Mouse (Mus musculus) erythroblast, embryonic 14.5 days (primary cell): ENCODE results near the gene Mcat. TPM values are rescaled to one million over a fixed set of nuclear protein-coding genes. Genes with fewer than 3 reads are reported as not detected.
"Not testable (repeated sequence)": the region's sequence is repeated elsewhere in the genome, so short reads cannot be mapped to it uniquely, and the experiment has no call there.

ENCODE experiments used
- H3K27me3 ChIP-seq: 2 replicates; pipeline ENCODE4 v1.6.1; 2012; ENCODE audit warnings: inconsistent platforms; ENCODE audit not compliant: control insufficient read depth
- H3K36me3 ChIP-seq: 2 replicates; pipeline ENCODE4 v1.6.1; 2012; ENCODE audit warnings: mild to moderate bottlenecking, inconsistent platforms; ENCODE audit not compliant: control insufficient read depth
- H3K4me1 ChIP-seq: 2 replicates; pipeline ENCODE4 v1.6.1; 2012; ENCODE audit warnings: inconsistent platforms; ENCODE audit not compliant: control insufficient read depth
- H3K4me3 ChIP-seq: replicated peaks from 2 replicates; pipeline ENCODE3; 2012; ENCODE audit warnings: moderate library complexity, mild to moderate bottlenecking, inconsistent platforms
- H3K9me3 ChIP-seq: 2 replicates; pipeline ENCODE4 v1.6.1; 2012; ENCODE audit warnings: low read length, inconsistent platforms, mixed read lengths; ENCODE audit not compliant: control insufficient read depth
- GATA1 ChIP-seq: IDR thresholded peaks from 2 replicates; pipeline ENCODE4 v1.6.1; 2012; ENCODE audit warnings: low read length, inconsistent platforms, mixed read lengths
- TAL1 ChIP-seq: IDR thresholded peaks from 3 replicates; pipeline ENCODE4 v1.6.1; 2012; ENCODE audit warnings: low read length, inconsistent platforms, mixed read lengths
- polyA plus RNA-seq: library from polyadenylated mRNA; stranded (reverse); fragments of >175 nt; gene quantifications from 2 replicates; pipeline ENCODE4 v1.2.3, GENCODE M21; 2012

Gene Mcat
- polyA plus RNA-seq, 1 experiment: 2.0 TPM

GRCm38 (mm10) chr15:83510805-83511405 lies 52.7 kb downstream of the Mcat start, which contains the start of gene Ttll1:
Ttll1 (minus strand) TSS chr15:83510893.
- peaks cover 12% of the 10 kb centered on the region for H3K4me1 ChIP-seq
- no peaks in the 10 kb centered on the region for H3K36me3 ChIP-seq
- TF ChIP-seq GATA1 (no peak), TAL1 (no peak)
- H3K27me3 ChIP-seq: peaks cover 13% of the 10 kb centered on the region
- H3K4me3 ChIP-seq: peak within 1 kb of the TSS; percentile 65
- peaks cover 2% of the 10 kb centered on the region; the same call in 1 of the 2 replicates for H3K9me3 ChIP-seq

GRCm38 (mm10) chr15:83509950-83510804 lies 53.4 kb downstream of the Mcat start:
- Histone ChIP-seq H3K36me3 (no peaks in the 10 kb centered on the region), H3K27me3 (peaks cover 9% of the 10 kb centered on the region), H3K4me1 (peaks cover 12% of the 10 kb centered on the region), H3K9me3 (peaks cover 2% of the 10 kb centered on the region; the same call in 1 of the 2 replicates), H3K4me3 (peak overlapping the region; percentile 65)
- TF ChIP-seq GATA1 (no peak), TAL1 (no peak)

- not testable (repeated sequence) for H3K9me3 ChIP-seq, H3K4me1 ChIP-seq, H3K36me3 ChIP-seq, H3K27me3 ChIP-seq, H3K4me3 ChIP-seq
Observed at GRCm38 (mm10) chr15:83501483-83501882, 62.1 kb downstream of the Mcat start.

GRCm38 (mm10) chr15:83500352-83500751 lies 63.2 kb downstream of the Mcat start:
- Histone ChIP-seq H3K27me3 (0 out of 2 replicates have a peak, but pooled peaks cover 3% of the 10 kb centered on the region), H3K36me3 (no peaks in the 10 kb centered on the region), H3K4me3 (no peak overlapping the region), H3K4me1 (peaks cover 20% of the 10 kb centered on the region), H3K9me3 (no peaks in the 10 kb centered on the region)
- TF ChIP-seq TAL1 (no peak), GATA1 (no peak)

- H3K36me3 ChIP-seq: no peaks in the 10 kb centered on the region
- H3K27me3 ChIP-seq: 0 out of 2 replicates have a peak, but pooled peaks cover 3% of the 10 kb centered on the region
- H3K4me3 ChIP-seq: no peak overlapping the region
- H3K4me1 ChIP-seq: peaks cover 31% of the 10 kb centered on the region
- no peaks in the 10 kb centered on the region for H3K9me3 ChIP-seq
- no peak for TF ChIP-seq TAL1
- no peak for TF ChIP-seq GATA1
Observed at GRCm38 (mm10) chr15:83499211-83499755, 64.3 kb downstream of the Mcat start.

- Histone ChIP-seq H3K9me3 (no peaks in the 10 kb centered on the region), H3K4me1 (peaks cover 37% of the 10 kb centered on the region), H3K36me3 (peaks cover 5% of the 10 kb centered on the region), H3K27me3 (0 out of 2 replicates have a peak, but pooled peaks cover 3% of the 10 kb centered on the region), H3K4me3 (no peak overlapping the region)
- TF ChIP-seq GATA1 (no peak), TAL1 (no peak)
Observed at GRCm38 (mm10) chr15:83497299-83497698, 66.3 kb downstream of the Mcat start.

Other genes starting within 250 kb of the Mcat start
- gene Arfgap3, start 213.5 kb downstream of the Mcat start, polyA plus RNA-seq: 2.4 and 3.3 TPM in 2 replicates
- 8.8 and 13.2 TPM in 2 replicates for gene Pacsin2, start 99.2 kb downstream of the Mcat start, polyA plus RNA-seq
- 0.13 TPM in 2 replicates for gene Ttll1, start 52.9 kb downstream of the Mcat start, polyA plus RNA-seq
- gene Bik, start 36.9 kb downstream of the Mcat start, polyA plus RNA-seq: not detected in 2 replicates
- 62.5 and 75.0 TPM in 2 replicates for gene Tspo, start 195 bp downstream of the Mcat start, polyA plus RNA-seq
- 27.8 and 30.9 TPM in 2 replicates for gene Ttll12, start 31.4 kb upstream of the Mcat start, polyA plus RNA-seq
- gene Scube1, start 161.2 kb upstream of the Mcat start, polyA plus RNA-seq: 0.01 TPM in 1 of 2 replicates, not detected in the other
- not detected in 2 replicates for gene Mpped1, start 215.7 kb upstream of the Mcat start, polyA plus RNA-seq